Mouse (Mus musculus) T-helper 17 cell (primary cell): ENCODE results near the gene AC124502.3.
"Not testable (repeated sequence)": the region's sequence is repeated elsewhere in the genome, so short reads cannot be mapped to it uniquely, and the experiment has no call there.

Experiments
- in situ Hi-C, 2 experiments: fragments of 300-600 bp; cut with MboI, MseI; formaldehyde crosslinking; loops; 1 replicate in 1 of 2; 2 replicates in 1 of 2; pipeline ENCODE4 v1.15.1; 2025; ENCODE audit warnings: high pct_unique_total_duplicates in 2 of 2

The AC124502.3 gene

GRCm38 (mm10) chr19:5083961-5084833, 45.5 kb downstream of the AC124502.3 start:
- in situ Hi-C loops, result no loop called here

- in situ Hi-C loops, result no loop called here
These were observed 46.1 kb downstream of the AC124502.3 start for GRCm38 (mm10) chr19:5084834-5085144.

GRCm38 (mm10) chr19:5085145-5085863, 46.6 kb downstream of the AC124502.3 start, which contains the start of gene Tmem151a:
Tmem151a (minus strand) TSS chr19:5085531.
- in situ Hi-C loops, result no loop called here

- in situ Hi-C loops, result not testable (repeated sequence)
These were observed 47.8 kb downstream of the AC124502.3 start for GRCm38 (mm10) chr19:5086533-5086932.

- in situ Hi-C loops, result no loop called here
These were observed 49.4 kb downstream of the AC124502.3 start, which contains the start of gene Yif1a for GRCm38 (mm10) chr19:5087884-5088728. Yif1a (plus strand) TSS chr19:5088538.

- in situ Hi-C loops, result no loop called here
These were observed 50.6 kb downstream of the AC124502.3 start for GRCm38 (mm10) chr19:5089324-5089723.

GRCm38 (mm10) chr19:5092083-5092482, 53.4 kb downstream of the AC124502.3 start:
- in situ Hi-C loops, result loop anchor here (5.0 to 10.0 kb wide), 2 partner anchors 50 to 53 kb away; no protein-coding TSS in a partner anchor

GRCm38 (mm10) chr19:5093481-5094242, 55.0 kb downstream of the AC124502.3 start:
- in situ Hi-C loops, result loop anchor here (5.0 to 10.0 kb wide), 2 partner anchors 49 to 51 kb away; no protein-coding TSS in a partner anchor

GRCm38 (mm10) chr19:5094243-5094632, 55.5 kb downstream of the AC124502.3 start:
- in situ Hi-C loops, result loop anchor here (5.0 to 10.0 kb wide), 2 partner anchors 48 to 51 kb away; no protein-coding TSS in a partner anchor

GRCm38 (mm10) chr19:5094746-5095417, 56.2 kb downstream of the AC124502.3 start:
- in situ Hi-C loops, result loop anchor here (5.0 to 10.0 kb wide), 2 partner anchors 47 to 50 kb away; no protein-coding TSS in a partner anchor

GRCm38 (mm10) chr19:5095887-5096474, 57.3 kb downstream of the AC124502.3 start:
- in situ Hi-C loops, result loop anchor here in 1 of 2 experiments (10.0 kb wide), 1 partner anchor 49 kb away; no protein-coding TSS in a partner anchor

GRCm38 (mm10) chr19:5097521-5098362, 59.1 kb downstream of the AC124502.3 start:
- in situ Hi-C loops, result loop anchor here in 1 of 2 experiments (10.0 kb wide), 1 partner anchor 47 kb away; no protein-coding TSS in a partner anchor

GRCm38 (mm10) chr19:5098363-5099143, 59.9 kb downstream of the AC124502.3 start, which contains the start of gene Cnih2:
Cnih2 (minus strand) TSS chr19:5098521.
- in situ Hi-C loops, result loop anchor here in 1 of 2 experiments (10.0 kb wide), 1 partner anchor 46 kb away; no protein-coding TSS in a partner anchor
